Mouse (Mus musculus): ENCODE measurements around the gene Phb.

- TF ChIP-seq CTCF (IDR thresholded peaks at IDR 0.05; ENCODE audit: low read depth, low read length) (no peak), POLR2A (IDR thresholded peaks at IDR 0.05; ENCODE audit: extremely low read depth, insufficient read depth, low read length) (no peak)
Observed at GRCm38 (mm10) chr11:95649560-95649959, 17.2 kb upstream of the Phb start.

Measured in liver, adult 2 months (tissue).